ENCODE assay signal across 7 mouse cellular contexts in the genomic region with DNA sequence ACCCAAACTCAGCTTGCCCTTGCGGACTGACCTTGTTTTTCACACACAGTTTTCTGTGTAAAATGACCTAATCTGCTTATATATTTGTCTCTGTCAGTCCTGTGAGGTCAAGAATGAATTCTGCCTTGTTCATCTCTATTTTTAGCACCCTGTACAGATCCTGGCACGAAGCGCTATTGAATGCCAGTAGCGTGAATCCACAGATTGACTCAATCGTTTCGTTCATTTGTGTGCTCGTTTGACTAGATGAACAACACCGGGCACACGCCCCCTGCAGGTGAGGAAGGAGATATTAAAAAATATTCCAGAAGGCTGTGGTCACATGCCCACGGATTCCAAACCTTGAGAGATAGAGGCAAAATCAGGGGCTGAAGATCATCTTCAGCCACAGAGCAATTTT. TPM values are rescaled to one million over a fixed set of nuclear protein-coding genes. Genes with fewer than 3 reads are reported as not detected.
A peak's percentile ranks its signal among the peaks of the same experiment; 100 is the strongest.
DNase-seq lines count a peak whose midpoint lies in the region; ATAC-seq and TF ChIP-seq lines count a peak whose summit lies in the region.

No protein-coding gene starts in this region.

- ATAC-seq in hindbrain, postnatal 0 days, result peak; percentile 80
- peak; percentile 31; the same call in 1 of the 2 replicates for ATAC-seq in megakaryocyte-erythroid progenitor cell, adult 5-6 weeks (replicated peaks; ENCODE audit: low FRiP score, low TSS enrichment, poor library complexity, severe bottlenecking)

- H3K27me3 ChIP-seq in hindbrain, postnatal 0 days (ENCODE audit: insufficient read depth, low read length), result no peaks in the 10 kb centered on the region

- H3K27ac ChIP-seq in hindbrain, postnatal 0 days, result peak overlapping the region; percentile 94

- peak overlapping the region; percentile 51 for H3K9ac ChIP-seq in hindbrain, postnatal 0 days (replicated peaks; ENCODE audit: low read length)

- under 1% methylated on average over 10 of the region's 10 CpGs for WGBS in hindbrain, postnatal 0 days

- intact Hi-C loops in left cerebral cortex, postnatal 14 days (cut with DNase I), result loop anchor here (2.0 to 5.0 kb wide), 2 partner anchors 29 to 49 kb away; no protein-coding TSS in a partner anchor

- H3K36me3 ChIP-seq in hindbrain, postnatal 0 days (ENCODE audit: insufficient read depth, low read length), result no peaks in the 10 kb centered on the region

- peak; percentile 86 for TF ChIP-seq CTCF in hindbrain, postnatal 0 days (IDR thresholded peaks at IDR 0.05; ENCODE audit: low read depth)

- H3K4me2 ChIP-seq in hindbrain, postnatal 0 days (ENCODE audit: low read depth, low read length), result peak overlapping the region; percentile 82

- H3K4me1 ChIP-seq in hindbrain, postnatal 0 days (ENCODE audit: insufficient read depth, low read length), result no peaks in the 10 kb centered on the region

- peak; percentile 90 for DNase-seq in ZHBTc4 (ENCODE audit: low read depth, low spot score)
- peak; percentile 88 for DNase-seq in cerebellum, adult 9-11 months
- peak; percentile 81 for DNase-seq in gastrocnemius, adult 18-20 months (ENCODE audit: low spot score)
- peak; percentile 94 for DNase-seq in hindbrain, postnatal 0 days (ENCODE audit: low spot score)
- peak; percentile 78 to 90 for DNase-seq in left cerebral cortex, postnatal 14 days (ENCODE audit: low spot score in 2 of 2)
- DNase-seq in right cerebral cortex, postnatal 36 days (ENCODE audit: low spot score in 2 of 2), result peak; percentile 52 to 70

- no peaks in the 10 kb centered on the region for H3K9me3 ChIP-seq in hindbrain, postnatal 0 days (ENCODE audit: low read length)

- H3K4me3 ChIP-seq in hindbrain, postnatal 0 days (ENCODE audit: low read length), result peak overlapping the region; percentile 42

RNA-seq across cellular contexts. Expression of gene Xirp1, which starts 11.9 kb away (rescaled TPM):
- 100 to 1,000 TPM in 1 of 2 experiments, 10 to 100 TPM in 1; 81.3 to 590 TPM for total RNA-seq in gastrocnemius, adult 18-20 months (2021)
- total RNA-seq in hindbrain, postnatal 0 days (2014; rRNA removed), result 0.05 and 0.29 TPM in 2 replicates
- polyA plus RNA-seq in hindbrain, postnatal 0 days (2015; fragmentation: Nextera tagmentation; extraction: Ambion mirVana), result 0.19 TPM in 1 of 2 replicates, not detected in the other
- total RNA-seq in left cerebral cortex, postnatal 14 days (2021), result under 1 TPM; 0.08 to 0.09 TPM
- total RNA-seq in megakaryocyte-erythroid progenitor cell, adult 5-6 weeks (2014; fragmentation: Nextera tagmentation), result not detected in 2 replicates
- total RNA-seq in megakaryocyte-erythroid progenitor cell, adult 5-6 weeks (2017), result not detected in 2 replicates

RNA-seq across cellular contexts. Expression of gene Csrnp1, which starts 27.1 kb away (rescaled TPM):
- total RNA-seq in gastrocnemius, adult 18-20 months (2021), result 10 to 100 TPM; 11.4 to 27.0 TPM
- 4.5 and 17.4 TPM in 2 replicates for total RNA-seq in hindbrain, postnatal 0 days (2014; rRNA removed)
- 2.7 and 3.1 TPM in 2 replicates for polyA plus RNA-seq in hindbrain, postnatal 0 days (2015; fragmentation: Nextera tagmentation; extraction: Ambion mirVana)
- 10 to 100 TPM in 1 of 2 experiments, 1 to 10 TPM in 1; 9.4 to 11.1 TPM for total RNA-seq in left cerebral cortex, postnatal 14 days (2021)
- 1.6 and 3.1 TPM in 2 replicates for total RNA-seq in megakaryocyte-erythroid progenitor cell, adult 5-6 weeks (2014; fragmentation: Nextera tagmentation)
- total RNA-seq in megakaryocyte-erythroid progenitor cell, adult 5-6 weeks (2017), result 8.0 and 15.6 TPM in 2 replicates

RNA-seq across cellular contexts. Expression of gene Cx3cr1, which starts 58.1 kb away (rescaled TPM):
- under 1 TPM in 1 of 2 experiments, not detected in 1; 0.21 TPM for total RNA-seq in gastrocnemius, adult 18-20 months (2021)
- 17.3 and 21.5 TPM in 2 replicates for total RNA-seq in hindbrain, postnatal 0 days (2014; rRNA removed)
- 12.2 and 13.0 TPM in 2 replicates for polyA plus RNA-seq in hindbrain, postnatal 0 days (2015; fragmentation: Nextera tagmentation; extraction: Ambion mirVana)
- total RNA-seq in left cerebral cortex, postnatal 14 days (2021), result 10 to 100 TPM; 34.9 to 36.7 TPM
- 0.17 TPM in 1 of 2 replicates, not detected in the other for total RNA-seq in megakaryocyte-erythroid progenitor cell, adult 5-6 weeks (2014; fragmentation: Nextera tagmentation)
- total RNA-seq in megakaryocyte-erythroid progenitor cell, adult 5-6 weeks (2017), result 1.4 and 2.1 TPM in 2 replicates

Comparison
In these comparisons a context has a peak if more than half of its experiments do, and no peak if none do; other contexts are left out.
1. Peak in every context shown above with its lines: DNase-seq, ATAC-seq, H3K4me3 ChIP-seq and H3K27ac ChIP-seq.
2. RNA of gene Xirp1, which starts 11.9 kb away (total RNA-seq): 81.3 to 590 TPM in gastrocnemius, adult 18-20 months; 0.08 to 0.09 TPM in left cerebral cortex, postnatal 14 days, 0.05 to 0.29 TPM in hindbrain, postnatal 0 days and not detected in megakaryocyte-erythroid progenitor cell, adult 5-6 weeks; every median in the first group is over 10 times any median in the second.